Mouse (Mus musculus): Measurements from ENCODE around the gene Sik1. TPM values are rescaled to one million over a fixed set of nuclear protein-coding genes. Genes with fewer than 3 reads are reported as not detected.

Gene Sik1
- total RNA-seq, 2 experiments from 2014 or later = 17.0 to 27.2 TPM

DNA sequence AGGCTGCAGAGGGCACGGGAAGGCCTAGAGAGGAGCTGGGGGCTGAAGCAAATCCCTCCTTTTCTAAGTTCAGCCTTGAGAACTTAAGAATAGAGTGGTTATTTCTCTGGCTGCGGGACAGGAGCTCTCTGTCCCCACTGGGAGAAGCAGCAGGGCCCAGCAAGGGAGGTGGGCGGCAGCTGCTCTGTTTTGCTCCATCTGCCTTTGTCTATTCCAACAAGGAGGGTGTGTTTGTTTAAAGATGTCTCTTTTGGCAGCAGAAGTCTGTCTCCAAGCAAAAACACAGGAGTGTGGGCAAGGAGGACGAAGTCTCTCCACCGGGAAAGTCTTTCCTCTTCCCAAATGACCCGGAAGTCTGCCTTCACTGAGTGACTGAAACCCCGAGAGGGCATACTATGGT is 18.8 kb downstream of the Sik1 start:
- intact Hi-C loops (cut with DNase I) = loop anchor here (5.0 kb wide), 1 partner anchor 39 kb away; no protein-coding TSS in a partner anchor
- no peak for DNase-seq

DNA sequence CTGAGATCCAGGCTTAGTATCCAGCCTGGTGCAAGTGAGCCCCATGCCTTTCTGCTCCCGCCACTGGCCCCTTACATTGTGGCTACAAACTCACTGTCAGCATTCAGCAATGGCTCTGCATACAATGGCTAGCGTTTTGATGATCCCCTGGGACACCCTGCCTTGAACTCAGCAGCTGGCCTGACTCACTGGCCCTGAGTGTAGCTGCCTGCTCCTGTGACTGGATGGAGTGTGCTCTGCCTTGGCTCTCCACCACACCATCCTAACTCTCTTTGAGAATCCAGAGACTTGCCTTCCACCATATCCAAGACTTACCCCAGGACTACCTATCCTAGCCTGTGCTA is 19.4 kb downstream of the Sik1 start:
- DNase-seq = no peak
- intact Hi-C loops (cut with DNase I) = loop anchor here (5.0 kb wide), 1 partner anchor 39 kb away; no protein-coding TSS in a partner anchor

DNA sequence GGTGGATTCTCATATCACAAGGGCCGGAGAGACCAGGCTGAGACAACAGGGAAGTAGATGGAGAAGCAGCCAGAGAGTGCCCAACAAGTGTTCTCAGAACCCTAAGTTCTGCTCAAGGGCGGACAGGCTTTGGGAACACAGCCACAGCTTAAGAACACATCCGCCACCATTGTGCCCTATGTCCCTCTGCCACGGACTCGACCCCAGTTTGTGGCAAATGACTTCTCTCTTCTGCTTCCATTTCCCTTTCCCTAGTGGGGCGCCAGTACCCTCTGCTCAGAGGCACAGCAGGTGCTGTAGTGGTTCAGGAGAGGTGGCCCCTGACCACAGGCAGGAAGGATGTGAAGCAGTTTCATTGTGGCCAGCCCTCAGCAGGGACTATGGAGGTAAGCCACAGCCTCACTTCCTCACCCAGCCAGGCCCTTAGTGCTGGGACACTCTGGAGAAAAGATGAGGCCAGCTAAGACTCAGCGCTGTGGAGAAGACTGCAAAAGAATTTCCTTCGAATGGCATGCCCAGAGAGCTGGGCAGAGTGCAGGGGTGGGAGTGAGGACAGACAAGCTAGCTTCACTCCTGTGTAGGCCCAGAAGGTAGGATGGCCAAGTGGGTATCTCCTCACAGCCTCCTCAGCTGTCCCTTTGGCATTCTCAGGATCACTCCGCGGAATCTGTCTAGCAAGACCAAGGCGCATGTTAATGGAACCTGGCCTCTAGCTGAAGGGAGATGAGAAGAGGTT is 19.9 kb downstream of the Sik1 start:
- peak in 1 of 2 experiments; percentile 17 for DNase-seq
- intact Hi-C loops (cut with DNase I) = loop anchor here (5.0 kb wide), 1 partner anchor 38 kb away; no protein-coding TSS in a partner anchor

DNA sequence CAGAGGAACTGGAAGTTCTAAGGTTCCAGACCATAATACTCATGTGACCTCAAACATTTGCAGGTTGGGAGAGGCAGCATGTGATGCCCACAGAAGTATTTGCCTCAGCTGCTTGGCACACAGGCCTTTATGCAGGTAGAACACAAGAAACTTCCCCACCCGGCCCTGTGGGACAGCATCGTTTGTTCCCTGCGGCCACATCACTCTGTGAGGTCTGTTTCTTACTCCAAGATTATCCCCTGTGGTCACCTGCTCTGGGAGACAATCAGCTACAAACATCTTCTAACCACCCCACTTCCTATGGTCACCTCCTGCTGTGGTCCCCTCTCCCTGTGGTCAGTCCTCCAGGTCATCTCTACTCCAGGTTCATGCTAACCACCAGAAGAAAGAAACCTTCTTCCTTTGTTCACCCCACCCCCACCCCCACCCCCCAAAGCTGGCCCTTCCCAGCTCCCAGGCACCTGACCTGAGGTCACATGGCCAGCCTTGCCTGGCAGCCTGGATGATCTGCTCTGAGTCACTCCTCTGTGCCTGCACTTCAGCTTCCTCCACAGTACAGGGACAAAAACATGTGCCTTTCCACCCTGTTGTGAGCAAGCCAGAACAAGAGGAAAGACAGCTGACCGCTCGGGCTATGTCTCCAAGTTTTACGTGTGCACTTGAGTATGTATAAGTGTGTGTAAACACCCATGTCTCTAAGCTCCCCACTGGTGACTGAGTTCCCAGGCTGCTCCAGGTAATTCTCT is 21.1 kb downstream of the Sik1 start:
- no peak for DNase-seq
- intact Hi-C loops (cut with DNase I) = loop anchor here (5.0 kb wide), 1 partner anchor 37 kb away; no protein-coding TSS in a partner anchor

DNA sequence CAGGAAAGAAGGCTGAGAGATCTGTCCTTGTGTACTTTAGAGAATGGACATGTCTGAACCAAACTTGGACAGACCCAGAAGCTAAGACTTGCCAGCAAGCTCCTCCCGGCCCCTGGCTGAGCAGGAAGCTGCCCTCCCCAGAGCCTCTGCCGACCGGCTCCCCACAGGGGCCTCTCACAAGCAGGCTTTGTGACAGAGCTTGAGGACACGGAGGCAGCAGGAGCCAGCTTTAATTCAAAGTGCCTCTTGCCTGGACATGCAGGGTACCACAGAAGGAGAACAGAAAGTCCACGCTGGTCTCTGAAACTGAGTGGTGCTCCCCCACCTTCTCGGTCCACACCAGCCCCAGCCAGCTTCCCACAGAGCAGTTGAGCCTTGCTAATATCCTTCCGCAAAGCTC is 21.9 kb downstream of the Sik1 start:
- no peak for DNase-seq
- intact Hi-C loops (cut with DNase I) = no loop called here

DNA sequence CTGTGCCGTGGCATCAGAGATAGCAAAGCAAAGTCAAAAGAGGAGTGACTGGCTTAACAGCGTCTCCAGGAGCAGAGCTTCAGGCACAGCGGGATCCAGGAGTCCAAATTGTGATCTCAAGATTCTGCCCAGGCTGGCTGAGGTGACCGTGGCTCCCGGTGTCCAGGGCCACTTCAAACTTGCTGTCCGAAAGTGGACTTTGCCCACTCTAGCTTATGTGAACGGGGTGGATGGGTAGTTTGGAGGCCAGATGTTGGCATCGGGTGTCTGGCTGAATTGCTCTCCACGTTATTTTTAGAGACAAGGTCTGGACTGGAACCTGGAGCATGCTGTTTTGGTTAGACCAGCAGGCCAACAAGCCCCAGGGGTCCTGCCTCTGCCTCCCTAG is 23.0 kb downstream of the Sik1 start:
- DNase-seq = no peak
- intact Hi-C loops (cut with DNase I) = no loop called here

DNA sequence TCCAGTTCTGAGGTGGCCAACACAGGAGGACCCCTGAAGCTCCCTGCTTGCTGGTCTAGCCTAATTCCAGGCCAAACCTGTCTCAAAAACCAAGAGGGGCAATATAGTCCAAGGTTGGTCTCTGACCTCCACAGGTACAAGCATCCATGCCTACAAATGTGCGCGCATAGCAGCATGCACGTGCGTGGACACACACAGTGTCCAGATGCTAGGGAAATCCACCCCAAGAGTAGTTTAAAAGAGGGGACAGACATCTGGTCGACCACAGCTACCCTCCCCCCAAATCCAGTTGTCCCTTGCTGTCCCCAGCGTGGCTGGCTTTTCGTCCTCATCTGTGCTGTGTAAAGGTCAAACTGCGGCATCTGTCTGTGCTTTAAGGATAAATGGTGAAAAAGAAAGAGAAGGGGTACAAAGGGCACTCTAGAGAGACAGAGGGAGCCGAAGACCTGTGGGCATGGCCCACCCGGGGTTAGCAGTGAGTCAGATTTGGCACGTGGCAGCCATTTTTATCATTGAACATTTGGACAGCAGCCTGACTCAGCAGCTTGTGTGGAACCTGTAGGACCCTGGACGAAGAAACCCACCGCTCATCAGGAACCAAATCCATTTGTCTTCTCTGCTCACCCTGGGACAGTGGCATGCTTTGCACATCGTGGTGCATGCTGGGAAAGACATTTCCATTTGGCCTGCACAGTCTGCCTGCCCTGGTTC is 23.6 kb downstream of the Sik1 start:
- no peak for DNase-seq
- intact Hi-C loops (cut with DNase I) = no loop called here

DNA sequence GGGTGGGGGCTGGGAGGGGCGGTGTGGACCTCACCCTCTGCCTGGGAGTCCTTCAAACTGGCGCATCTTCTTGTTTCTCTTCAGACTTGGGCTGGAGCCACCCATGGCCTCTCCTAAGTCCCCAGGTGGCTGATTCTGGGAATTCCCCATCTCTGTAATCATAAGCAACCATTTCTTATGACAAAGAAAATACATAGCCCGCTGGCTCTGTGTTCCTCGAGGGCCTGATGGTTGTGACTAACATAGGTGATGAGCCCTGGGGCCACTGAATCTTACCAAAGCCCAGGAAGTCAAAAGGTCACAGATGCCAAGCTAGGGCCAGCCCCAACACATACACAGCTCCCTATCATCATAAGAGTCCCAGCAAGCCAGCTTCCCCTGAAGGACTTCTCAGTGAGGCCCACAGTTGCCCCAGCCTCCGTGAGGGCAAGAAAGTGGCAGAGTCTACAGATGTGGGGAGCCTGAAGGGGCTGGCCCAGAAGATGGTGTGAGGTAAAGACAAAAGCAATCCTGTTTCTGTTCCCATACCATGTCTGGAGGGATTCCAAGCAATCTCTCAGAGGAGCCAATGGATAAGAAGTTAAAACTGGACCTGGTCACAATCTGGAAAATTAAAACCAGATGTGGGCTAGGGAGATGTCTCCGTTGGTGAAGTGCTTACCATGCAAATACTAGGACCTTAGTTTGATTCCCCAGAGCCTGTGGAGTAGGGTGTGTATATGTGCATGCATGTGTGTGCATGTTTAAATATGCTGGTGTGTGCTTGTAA is 24.3 kb downstream of the Sik1 start:
- DNase-seq = no peak
- intact Hi-C loops (cut with DNase I) = no loop called here

DNA sequence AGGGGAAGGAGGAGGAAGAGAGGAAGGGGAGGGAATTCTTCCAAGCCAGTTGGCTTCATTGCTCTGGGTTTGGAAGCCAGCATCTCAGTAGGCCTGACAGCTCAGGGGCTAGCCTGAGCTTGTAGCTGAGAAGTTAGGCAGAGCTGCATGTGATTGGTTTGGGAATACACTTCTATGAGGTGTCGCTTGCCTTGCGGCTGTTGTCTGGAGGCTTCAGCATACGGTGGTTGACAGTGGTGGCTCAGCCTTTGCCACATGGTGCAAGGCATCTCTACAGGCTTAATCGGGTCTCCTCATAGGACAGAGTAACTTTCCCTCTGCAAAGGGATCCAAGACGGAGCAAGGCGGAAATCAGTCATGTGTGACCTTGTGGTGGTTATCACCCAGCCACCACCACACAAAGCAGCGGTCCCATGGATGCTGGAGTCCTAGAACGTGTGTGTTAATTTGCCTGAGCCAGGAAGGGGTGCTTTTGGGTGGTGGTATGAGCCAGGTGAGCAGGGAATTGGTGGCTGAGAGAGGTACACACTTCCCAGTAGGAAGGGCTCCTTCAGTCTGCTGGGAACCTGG is 25.0 kb downstream of the Sik1 start:
- no peak for DNase-seq
- intact Hi-C loops (cut with DNase I) = no loop called here

DNA sequence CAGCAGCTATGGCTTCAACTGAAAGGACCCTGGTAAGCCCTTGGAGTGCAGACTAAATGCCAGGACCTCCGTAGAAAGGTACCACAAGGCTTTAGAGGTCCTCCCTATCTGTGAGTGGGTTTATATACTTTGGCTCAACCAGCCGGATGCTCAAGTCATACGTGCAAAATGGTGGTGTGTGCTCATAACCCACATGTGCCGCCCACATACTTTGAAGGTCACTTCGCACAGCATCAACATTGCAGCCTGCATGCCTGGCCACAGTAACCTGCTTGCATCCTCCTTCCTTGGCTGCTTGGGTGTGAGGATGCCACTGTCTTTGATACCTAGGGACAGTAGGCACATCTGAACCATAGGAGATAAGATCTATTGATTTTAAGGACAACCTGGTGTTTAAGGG is 26.7 kb downstream of the Sik1 start:
- intact Hi-C loops (cut with DNase I) = no loop called here
- DNase-seq = no peak

DNA sequence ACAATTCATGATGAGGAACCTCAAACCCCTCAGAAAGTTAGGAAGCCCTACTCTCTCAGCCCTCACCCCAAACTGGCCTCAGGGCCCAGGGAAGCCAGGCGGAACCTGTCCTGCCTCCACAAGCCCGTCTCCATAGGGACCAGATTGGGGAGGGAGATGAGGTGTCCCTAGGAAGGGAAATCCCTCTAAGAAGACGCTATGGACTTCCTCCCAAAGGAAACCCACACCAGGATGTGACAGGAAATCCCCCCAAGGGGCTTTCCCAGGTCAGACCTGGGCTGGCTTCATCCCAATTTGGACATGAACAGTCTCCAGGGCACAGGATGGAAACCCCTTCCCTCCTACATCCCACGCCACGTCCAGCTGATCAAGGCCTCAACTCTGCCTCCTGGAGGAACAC is 27.5 kb downstream of the Sik1 start:
- intact Hi-C loops (cut with DNase I) = no loop called here
- DNase-seq = no peak

DNA sequence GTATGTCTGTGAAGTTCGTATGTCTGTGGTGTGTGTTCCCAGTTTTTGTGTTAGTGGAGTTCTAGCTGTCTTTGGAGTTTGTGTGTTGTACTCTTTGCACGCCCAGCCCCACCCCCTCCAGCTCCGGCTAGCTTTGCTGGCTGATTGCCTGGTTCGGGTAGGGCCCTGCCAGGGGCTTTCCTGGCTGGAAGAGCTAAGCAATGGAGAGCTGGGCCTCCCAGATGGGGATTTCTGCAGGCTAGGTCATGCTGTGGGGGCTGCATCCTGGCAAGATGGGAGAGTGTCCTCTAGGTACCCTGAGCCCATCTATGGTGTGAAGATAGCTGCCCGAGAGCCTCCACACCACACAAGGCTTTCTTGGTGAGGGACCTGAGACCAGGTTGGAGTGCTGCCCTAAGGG is 28.4 kb downstream of the Sik1 start:
- DNase-seq = peak; percentile 46 to 69
- intact Hi-C loops (cut with DNase I) = no loop called here

DNA sequence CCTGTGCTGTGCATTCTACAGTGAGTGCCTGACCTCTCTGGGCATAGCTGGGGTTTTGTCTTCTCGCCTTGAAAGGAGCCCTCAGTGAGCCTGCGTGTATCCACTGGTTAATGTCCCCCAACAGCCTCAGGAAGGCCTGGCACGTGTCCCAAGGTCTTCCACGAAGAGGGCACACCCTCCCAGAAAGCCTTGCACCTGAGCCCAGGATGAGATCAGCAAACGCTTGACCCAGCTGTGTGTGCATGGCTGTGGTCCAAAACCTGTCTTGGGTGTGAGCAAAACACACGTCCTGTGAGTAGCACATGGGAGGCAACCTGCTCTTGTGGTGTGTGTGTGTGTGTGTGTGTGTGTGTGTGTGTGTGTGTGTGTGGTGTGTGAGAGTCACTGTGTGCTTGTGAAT is 28.9 kb downstream of the Sik1 start:
- peak; percentile 26 to 44 for DNase-seq
- intact Hi-C loops (cut with DNase I) = no loop called here

DNA sequence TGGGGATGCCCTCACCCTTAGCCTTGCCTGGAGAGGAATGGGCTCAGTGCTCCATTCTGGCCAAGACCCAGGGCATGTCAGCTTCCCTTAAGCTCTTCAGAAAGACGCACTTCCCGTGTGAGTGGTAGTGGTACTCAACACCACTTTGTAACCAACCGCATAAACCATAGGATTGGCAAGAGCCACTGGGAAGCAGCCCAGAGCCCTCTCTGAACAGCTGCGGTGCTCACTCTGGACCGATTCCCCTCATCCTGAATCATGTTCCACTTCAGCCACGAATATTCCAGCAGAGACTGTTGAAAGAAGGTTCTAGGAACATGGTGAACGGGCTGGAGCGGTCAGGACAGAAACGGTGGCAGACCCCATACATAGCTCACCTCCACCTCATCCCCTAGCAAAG is 29.9 kb downstream of the Sik1 start:
- DNase-seq = no peak
- intact Hi-C loops (cut with DNase I) = no loop called here

DNA sequence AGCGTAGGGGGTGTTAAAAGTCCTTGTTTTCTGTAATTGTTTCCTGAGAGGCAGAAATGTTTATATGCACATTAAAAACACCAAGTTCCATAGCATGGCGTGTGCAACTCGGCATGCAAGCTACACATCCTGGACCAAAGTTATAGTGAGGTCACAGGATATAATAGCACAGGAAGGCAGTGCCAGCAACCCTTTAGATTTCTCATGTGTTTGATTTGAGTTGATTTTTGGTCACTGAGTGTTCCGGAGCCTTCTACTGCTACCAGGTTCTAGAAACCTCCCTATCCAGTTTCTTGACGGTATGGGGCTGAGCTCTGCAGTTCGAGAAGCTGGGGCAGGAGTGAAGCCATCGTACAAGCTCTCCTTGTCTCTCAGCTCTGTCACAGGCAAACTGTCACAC is 30.8 kb downstream of the Sik1 start:
- intact Hi-C loops (cut with DNase I) = no loop called here
- no peak for DNase-seq

DNA sequence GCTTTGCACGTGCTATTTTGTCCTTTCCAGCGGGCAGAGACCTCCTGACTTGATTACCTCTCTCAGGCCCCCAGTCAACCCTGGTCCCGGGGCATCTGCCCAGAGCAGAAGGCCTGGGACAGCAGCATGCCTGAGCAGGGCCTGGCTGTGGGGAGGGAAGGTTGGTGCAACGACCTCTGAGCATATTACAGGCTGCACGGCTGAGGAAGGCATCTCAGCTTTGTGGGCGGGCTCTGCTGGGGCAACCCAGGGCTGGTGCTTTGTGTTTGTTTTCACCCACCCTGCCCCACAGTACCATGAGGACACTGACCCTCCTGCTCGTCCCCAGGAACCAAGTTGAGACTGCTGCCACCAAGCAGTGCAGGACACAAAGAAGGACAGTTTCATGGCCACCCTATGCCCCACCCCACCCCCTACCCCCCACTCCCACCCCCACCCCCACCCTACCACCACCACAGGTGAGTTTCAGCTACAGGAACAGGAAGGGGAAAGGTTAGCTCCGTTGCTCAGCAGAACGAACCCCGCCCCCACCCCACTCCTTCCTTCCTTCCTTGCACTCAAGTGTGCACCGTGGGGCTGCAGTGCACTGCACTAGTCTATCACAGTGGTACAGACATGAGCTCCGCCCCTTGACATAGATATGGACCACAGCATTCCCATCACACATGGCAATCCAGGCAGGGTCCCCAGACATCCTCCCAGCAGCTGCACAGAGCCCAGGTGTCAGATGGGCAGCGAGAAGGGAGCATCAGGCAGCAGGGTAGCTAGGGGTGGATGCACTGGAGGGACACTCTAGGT is 34.3 kb downstream of the Sik1 start:
- intact Hi-C loops (cut with DNase I) = no loop called here
- DNase-seq = no peak

DNA sequence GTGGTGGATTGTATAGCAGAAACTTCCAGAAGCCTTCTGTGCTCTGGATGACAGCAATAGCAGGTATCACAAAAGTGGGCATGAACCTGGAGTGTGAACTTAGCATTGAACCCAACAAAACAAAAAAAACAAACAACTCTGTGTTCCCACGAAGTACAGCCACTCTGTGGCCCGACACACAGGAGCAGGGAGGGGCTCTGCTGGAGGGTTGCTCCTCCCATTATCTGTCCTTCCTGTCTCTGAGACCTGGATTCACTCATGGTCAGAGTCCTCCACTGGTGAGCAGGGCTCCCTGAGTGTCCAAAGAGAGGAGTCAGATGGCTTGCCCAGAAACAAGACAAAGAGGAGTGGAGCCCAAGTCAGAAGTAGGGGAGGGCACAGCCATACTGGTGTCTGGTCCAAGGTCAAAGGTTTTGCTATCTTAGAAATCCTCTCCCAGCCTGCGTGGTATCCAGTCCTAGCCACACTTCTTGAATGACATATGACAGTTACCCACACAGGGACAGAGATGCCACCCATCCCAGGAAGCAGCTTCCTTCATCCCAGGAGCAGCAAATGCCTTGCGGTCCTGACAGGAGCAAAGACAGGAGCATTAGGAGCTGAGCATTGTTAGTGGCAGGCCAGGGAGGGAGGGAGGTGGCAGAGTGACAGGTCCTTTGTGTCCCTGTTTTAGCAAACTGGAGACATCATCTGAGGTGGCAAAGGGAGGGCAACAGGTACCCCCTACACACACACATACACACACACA is 35.3 kb downstream of the Sik1 start:
- intact Hi-C loops (cut with DNase I) = no loop called here
- DNase-seq = no peak

DNA sequence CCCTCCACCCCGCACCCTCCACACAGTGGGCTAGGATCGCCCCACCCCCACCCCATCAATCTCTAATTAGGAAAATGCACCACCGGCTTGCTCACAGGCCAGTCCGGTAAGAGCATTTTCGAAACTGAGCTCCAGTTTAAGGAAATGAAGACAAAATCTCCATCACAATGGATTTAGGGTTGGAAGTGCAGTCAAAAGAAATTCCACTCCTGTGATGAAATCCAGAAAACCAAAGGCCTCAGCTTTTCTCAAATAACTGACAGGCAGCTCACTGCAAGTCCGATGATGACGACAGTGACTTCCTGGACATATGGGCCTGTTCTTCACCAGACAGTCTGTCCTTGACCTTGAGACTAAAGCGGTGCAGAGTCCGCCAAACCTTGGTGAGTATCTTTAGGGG is 36.2 kb downstream of the Sik1 start:
- intact Hi-C loops (cut with DNase I) = no loop called here
- no peak for DNase-seq

DNA sequence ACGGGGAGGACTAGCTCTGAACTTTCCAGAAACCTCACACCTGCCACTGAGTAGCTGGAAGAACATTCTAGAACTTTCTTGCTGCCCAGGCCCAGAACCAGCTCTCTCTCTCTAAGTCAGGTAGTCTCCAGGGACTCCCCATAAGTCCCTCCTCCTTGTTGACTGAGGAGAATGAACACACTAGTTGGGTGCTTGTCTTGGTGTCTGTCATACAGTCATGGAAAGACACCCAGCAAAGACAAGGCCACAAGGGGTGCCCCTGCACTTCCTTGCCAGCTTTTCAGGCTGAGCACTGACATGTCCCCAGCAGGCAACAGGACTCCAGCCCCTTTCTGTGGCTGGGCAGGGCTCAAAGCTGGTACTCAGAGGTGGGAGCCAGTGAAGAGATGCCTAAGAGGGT is 37.8 kb downstream of the Sik1 start:
- intact Hi-C loops (cut with DNase I) = no loop called here
- no peak for DNase-seq

All from gastrocnemius, postnatal 36 days (tissue).